Mouse (Mus musculus): ENCODE measurements around the gene Malrd1. TPM values are rescaled to one million over a fixed set of nuclear protein-coding genes. Genes with fewer than 3 reads are reported as not detected.
"Not testable (repeated sequence)": the region's sequence is repeated elsewhere in the genome, so short reads cannot be mapped to it uniquely, and the experiment has no call there.

Malrd1 gene
- polyA plus RNA-seq, 1 experiment from 2014 or later: not detected

DNA sequence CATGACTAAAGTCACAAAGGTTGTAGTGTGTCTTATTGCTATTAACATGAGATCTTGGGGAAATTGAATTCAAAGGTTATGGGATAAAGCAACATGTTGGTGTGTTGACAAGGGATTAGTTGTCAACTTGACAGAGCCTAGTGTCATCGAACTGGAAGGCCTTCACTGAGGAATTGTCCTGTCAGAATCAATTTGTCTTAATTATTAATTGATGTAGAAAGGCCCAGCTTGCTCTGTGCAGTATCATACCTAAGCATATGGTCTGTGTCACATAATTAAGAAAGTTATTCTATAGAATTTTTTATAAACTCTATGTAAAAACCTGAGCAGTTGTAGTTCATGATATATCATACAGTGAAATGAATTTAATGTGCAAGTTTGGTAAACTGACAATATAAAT is 289.4 kb downstream of the Malrd1 start:
- Histone ChIP-seq H3K4me1 (replicated peaks) (no peaks in the 10 kb centered on the region), H3K36me3 (no peaks in the 10 kb centered on the region), H3K4me2 (no peak overlapping the region), H3K9ac (no peak overlapping the region), H3K27ac (ENCODE audit: poor library complexity, severe bottlenecking) (no peak overlapping the region), H3K9me3 (replicated peaks) (no peaks in the 10 kb centered on the region), H3K27me3 (replicated peaks) (no peaks in the 10 kb centered on the region), H3K4me3 (no peak overlapping the region)
- no peak for ATAC-seq (ENCODE audit: insufficient number of reproducible peaks, low FRiP score)
- WGBS: 54% methylated on average over 1 of the region's 1 CpGs

DNA sequence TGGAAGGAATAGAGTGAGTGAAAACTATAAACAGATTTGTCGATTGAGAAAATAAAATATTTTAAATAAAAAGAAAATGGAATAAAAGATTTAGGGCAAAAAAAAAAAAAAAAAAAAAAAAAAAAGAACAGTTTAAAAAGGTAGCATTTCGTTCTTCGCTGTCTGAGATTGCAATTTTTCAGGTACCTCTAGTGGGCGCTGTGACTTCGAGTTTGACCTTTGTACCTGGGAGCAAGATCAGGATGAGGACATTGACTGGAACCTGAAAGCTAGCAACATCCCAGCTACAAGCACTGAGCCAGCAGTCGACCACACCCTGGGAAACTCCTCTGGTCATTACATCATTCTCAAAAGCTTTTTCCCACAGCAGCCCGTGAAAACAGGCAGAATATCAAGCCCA is 343.1 kb downstream of the Malrd1 start:
- H3K36me3 ChIP-seq: no peaks in the 10 kb centered on the region
- no peak for ATAC-seq (ENCODE audit: insufficient number of reproducible peaks, low FRiP score)
- WGBS: 23% methylated on average over 7 of the region's 7 CpGs

DNA sequence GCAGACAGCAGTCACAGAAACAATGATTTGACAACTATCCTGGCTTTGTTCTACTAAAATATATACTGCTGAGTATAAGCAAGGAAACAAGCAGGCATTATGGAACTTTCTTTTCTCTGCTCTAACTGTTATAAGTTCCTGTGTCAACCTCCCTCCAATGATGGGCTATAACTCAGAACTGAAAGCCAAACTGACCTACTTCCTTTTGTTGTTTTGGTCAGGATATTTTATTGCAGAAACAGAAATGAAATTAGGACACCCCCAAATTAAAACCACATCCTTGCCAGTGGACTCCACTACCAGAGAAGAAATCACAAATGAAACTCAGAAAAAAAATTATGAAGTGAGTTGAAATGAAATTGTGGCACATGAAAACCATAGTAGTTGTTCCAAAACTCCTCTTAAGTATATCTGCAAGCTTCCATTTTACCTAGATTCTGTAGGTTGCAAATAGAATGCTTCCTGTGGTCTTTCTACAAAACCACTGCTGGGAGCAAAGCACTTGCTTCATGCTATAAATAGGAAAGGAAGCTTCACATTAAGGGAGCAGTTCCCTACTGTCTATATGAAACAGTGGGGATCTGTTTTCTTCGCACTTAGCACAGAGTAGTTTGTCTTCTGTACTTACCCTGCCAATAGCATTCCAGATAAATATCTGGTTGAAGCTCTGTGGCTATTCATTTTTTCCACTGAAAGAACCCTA is 367.3 kb downstream of the Malrd1 start:
- 76% methylated on average over 1 of the region's 1 CpGs for WGBS
- Histone ChIP-seq H3K4me3 (no peak overlapping the region), H3K27ac (ENCODE audit: poor library complexity, severe bottlenecking) (no peak overlapping the region), H3K27me3 (replicated peaks) (no peaks in the 10 kb centered on the region), H3K4me1 (replicated peaks) (no peaks in the 10 kb centered on the region), H3K9me3 (replicated peaks) (no peaks in the 10 kb centered on the region), H3K4me2 (no peak overlapping the region), H3K36me3 (no peaks in the 10 kb centered on the region), H3K9ac (no peak overlapping the region)
- no peak for ATAC-seq (ENCODE audit: insufficient number of reproducible peaks, low FRiP score)

More for the DNA sequence above, 343.1 kb downstream of the Malrd1 start:
- Histone ChIP-seq H3K4me2 (no peak overlapping the region), H3K4me1 (replicated peaks) (no peaks in the 10 kb centered on the region), H3K27me3 (replicated peaks) (no peaks in the 10 kb centered on the region), H3K9me3 (replicated peaks) (no peaks in the 10 kb centered on the region), H3K4me3 (no peak overlapping the region), H3K9ac (no peak overlapping the region), H3K27ac (ENCODE audit: poor library complexity, severe bottlenecking) (no peak overlapping the region)

DNA sequence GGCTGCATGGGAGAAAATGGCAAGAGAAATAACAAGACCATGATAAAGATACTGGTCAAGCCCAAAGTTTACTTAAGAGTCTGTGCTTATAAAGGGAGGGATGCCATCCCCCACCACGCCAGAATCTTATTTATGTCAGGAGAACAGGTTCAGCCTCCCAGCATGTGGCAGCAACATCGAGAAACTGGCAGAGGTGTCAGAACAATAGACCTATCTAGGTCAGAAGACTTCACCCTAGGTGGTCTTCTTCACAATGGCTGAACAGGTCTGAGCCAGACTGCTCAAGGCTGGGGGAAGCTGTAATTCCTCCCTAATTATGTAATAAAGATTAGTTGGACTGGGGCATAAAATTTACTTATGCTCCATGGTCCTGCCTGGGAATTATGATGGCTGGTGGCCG is 399.2 kb downstream of the Malrd1 start:
- H3K9me3 ChIP-seq (replicated peaks): no peaks in the 10 kb centered on the region
- H3K36me3 ChIP-seq: no peaks in the 10 kb centered on the region
- no peak overlapping the region for H3K4me3 ChIP-seq
- ATAC-seq (ENCODE audit: insufficient number of reproducible peaks, low FRiP score): no peak
- no peak overlapping the region for H3K4me2 ChIP-seq
- H3K9ac ChIP-seq: no peak overlapping the region
- H3K4me1 ChIP-seq (replicated peaks): no peaks in the 10 kb centered on the region
- WGBS: 48% methylated on average over 3 of the region's 3 CpGs
- H3K27ac ChIP-seq (ENCODE audit: poor library complexity, severe bottlenecking): no peak overlapping the region
- no peaks in the 10 kb centered on the region for H3K27me3 ChIP-seq (replicated peaks)

DNA sequence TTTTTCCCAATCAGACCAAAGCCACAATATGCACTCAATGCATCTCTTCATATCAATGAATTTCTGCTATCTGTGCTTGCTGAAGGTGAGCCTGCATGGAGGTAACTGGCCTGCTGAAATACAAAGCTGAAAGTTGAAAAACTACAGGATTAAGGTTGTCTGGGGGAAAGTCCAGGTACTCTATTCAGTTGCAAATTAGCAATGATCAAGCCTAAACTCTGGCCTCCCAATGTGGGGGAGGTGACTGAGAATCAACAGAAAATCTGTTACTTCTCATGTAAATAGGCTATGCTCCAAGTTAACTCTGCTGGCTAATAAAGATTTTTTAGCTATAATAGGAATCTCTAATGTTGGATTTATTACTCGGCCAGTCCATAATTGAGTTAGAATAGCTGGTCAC is 399.8 kb downstream of the Malrd1 start:
- Histone ChIP-seq H3K4me2 (no peak overlapping the region), H3K36me3 (no peaks in the 10 kb centered on the region), H3K9ac (no peak overlapping the region), H3K4me3 (no peak overlapping the region), H3K27me3 (replicated peaks) (no peaks in the 10 kb centered on the region), H3K27ac (ENCODE audit: poor library complexity, severe bottlenecking) (no peak overlapping the region), H3K9me3 (replicated peaks) (no peaks in the 10 kb centered on the region), H3K4me1 (replicated peaks) (no peaks in the 10 kb centered on the region)
- no peak for ATAC-seq (ENCODE audit: insufficient number of reproducible peaks, low FRiP score)
- 49% methylated on average over 1 of the region's 1 CpGs for WGBS

DNA sequence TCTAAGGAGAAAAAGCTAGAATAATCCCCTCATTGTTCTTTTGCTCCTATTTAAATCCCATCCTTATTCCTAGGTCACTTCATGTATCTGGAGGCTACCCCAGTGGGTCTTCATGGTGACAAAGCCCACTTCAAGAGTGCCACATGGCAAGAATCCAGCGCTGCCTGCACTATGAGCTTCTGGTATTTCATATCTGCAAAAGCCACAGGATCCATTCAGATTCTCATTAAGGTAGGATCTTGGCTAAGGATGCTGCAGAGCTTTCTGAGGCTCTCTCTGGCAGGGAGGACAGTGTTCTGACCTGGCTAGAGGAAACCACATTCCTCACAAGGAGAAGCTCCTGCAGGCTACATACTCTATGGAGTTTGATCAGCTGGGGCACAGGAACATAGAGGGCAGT is 405.2 kb downstream of the Malrd1 start:
- no peak for ATAC-seq (ENCODE audit: insufficient number of reproducible peaks, low FRiP score)
- Histone ChIP-seq H3K9ac (no peak overlapping the region), H3K4me3 (no peak overlapping the region), H3K9me3 (replicated peaks) (no peaks in the 10 kb centered on the region), H3K4me2 (no peak overlapping the region), H3K36me3 (no peaks in the 10 kb centered on the region), H3K27me3 (replicated peaks) (no peaks in the 10 kb centered on the region), H3K27ac (ENCODE audit: poor library complexity, severe bottlenecking) (no peak overlapping the region), H3K4me1 (replicated peaks) (no peaks in the 10 kb centered on the region)
- WGBS: 81% methylated on average over 1 of the region's 1 CpGs

DNA sequence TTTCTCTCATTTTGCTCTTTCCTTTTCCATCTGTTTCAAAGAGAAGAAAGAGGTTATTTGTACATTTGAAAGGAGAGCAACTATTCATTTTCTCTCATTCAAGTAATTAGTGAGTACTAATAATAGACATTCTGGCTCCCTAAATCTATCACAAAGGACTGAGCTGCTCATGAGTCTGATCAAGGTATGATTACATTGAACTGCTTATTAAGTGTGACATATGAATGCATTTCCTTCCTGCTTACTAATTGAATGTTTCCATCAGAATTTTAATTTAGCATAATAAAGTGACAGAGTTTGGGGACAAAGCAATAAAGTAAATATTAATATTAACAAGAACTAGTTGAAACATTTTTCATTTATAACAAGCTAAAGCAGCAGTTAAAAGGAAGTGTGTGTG is 405.6 kb downstream of the Malrd1 start:
- Histone ChIP-seq H3K27ac (ENCODE audit: poor library complexity, severe bottlenecking) (no peak overlapping the region), H3K9me3 (replicated peaks) (no peaks in the 10 kb centered on the region), H3K4me2 (no peak overlapping the region), H3K4me1 (replicated peaks) (no peaks in the 10 kb centered on the region), H3K36me3 (no peaks in the 10 kb centered on the region), H3K9ac (no peak overlapping the region), H3K27me3 (replicated peaks) (no peaks in the 10 kb centered on the region), H3K4me3 (no peak overlapping the region)
- ATAC-seq (ENCODE audit: insufficient number of reproducible peaks, low FRiP score): no peak

DNA sequence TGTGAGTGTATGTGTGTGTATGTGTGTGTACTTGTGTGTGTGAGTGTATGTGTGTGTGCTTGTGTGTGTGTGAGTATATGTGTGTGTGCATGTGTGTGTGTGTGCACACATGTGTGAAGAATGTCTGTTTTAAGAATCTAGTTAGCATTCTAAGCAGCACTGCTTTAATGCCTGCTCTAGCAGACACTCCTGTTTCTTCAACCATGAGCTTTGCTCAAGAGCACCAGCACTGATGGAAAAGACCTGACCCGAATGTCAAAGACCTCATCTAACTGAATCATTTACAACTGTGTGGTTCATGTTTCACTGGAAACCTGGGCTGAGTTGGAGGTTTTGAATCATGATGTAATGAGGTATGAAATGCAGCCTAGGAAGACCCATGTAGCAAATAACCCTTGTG is 406.1 kb downstream of the Malrd1 start:
- Histone ChIP-seq H3K4me3 (no peak overlapping the region), H3K9me3 (replicated peaks) (no peaks in the 10 kb centered on the region), H3K4me1 (replicated peaks) (no peaks in the 10 kb centered on the region), H3K36me3 (no peaks in the 10 kb centered on the region), H3K4me2 (no peak overlapping the region), H3K27me3 (replicated peaks) (no peaks in the 10 kb centered on the region), H3K9ac (no peak overlapping the region), H3K27ac (ENCODE audit: poor library complexity, severe bottlenecking) (no peak overlapping the region)
- no peak for ATAC-seq (ENCODE audit: insufficient number of reproducible peaks, low FRiP score)
- WGBS: 71% methylated on average over 1 of the region's 1 CpGs

DNA sequence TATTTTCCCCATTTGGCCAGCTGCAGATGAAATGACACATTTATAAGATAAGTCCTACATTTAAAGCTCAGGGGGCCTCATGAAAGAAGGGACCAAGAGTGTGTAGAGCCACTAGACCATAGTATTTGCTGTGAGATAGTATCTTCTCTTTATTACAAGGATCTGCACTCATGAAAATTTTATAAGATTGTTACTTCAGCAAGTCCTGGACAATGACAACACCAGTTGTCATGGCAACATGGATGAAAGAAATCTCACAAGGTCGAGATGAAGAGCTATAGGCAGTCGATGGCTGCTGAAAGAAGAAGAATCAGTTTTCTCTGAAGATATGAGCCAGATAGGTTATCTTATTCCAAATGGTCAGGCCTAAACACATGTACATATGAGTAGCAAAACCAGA is 476.6 kb downstream of the Malrd1 start:
- no peaks in the 10 kb centered on the region for H3K4me1 ChIP-seq (replicated peaks)
- no peak overlapping the region for H3K27ac ChIP-seq (ENCODE audit: poor library complexity, severe bottlenecking)
- WGBS: 60% methylated on average over 2 of the region's 2 CpGs
- H3K9me3 ChIP-seq (replicated peaks): no peaks in the 10 kb centered on the region
- H3K4me2 ChIP-seq: no peak overlapping the region
- H3K36me3 ChIP-seq: no peaks in the 10 kb centered on the region
- H3K4me3 ChIP-seq: no peak overlapping the region
- no peak for ATAC-seq (ENCODE audit: insufficient number of reproducible peaks, low FRiP score)
- H3K27me3 ChIP-seq (replicated peaks): no peaks in the 10 kb centered on the region
- no peak overlapping the region for H3K9ac ChIP-seq

DNA sequence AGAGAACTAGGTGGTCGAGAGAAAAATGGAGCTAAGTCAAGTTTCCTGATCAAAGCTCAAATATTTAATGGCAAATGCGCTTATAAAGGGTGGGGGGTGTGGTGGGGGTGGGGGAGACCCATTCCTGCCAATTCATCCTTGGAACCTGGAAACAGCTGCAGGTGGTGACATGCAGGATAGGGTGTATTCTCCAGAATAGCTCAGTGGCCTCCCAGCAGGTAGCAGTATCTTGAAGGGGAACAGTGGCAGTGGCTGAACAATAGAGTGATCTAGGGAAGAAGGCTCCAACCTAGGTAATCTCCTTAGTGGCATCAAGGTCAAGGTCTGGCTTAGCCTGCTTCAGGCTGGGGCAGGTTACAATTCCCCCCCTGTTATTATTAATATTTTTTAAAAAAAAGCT is 490.8 kb downstream of the Malrd1 start:
- not testable (repeated sequence) for H3K36me3 ChIP-seq; H3K27me3 ChIP-seq (replicated peaks); H3K4me2 ChIP-seq; H3K9me3 ChIP-seq (replicated peaks); H3K27ac ChIP-seq (ENCODE audit: poor library complexity, severe bottlenecking); ATAC-seq (ENCODE audit: insufficient number of reproducible peaks, low FRiP score); H3K4me3 ChIP-seq; H3K4me1 ChIP-seq (replicated peaks); H3K9ac ChIP-seq
- WGBS: 64% methylated on average over 2 of the region's 2 CpGs

DNA sequence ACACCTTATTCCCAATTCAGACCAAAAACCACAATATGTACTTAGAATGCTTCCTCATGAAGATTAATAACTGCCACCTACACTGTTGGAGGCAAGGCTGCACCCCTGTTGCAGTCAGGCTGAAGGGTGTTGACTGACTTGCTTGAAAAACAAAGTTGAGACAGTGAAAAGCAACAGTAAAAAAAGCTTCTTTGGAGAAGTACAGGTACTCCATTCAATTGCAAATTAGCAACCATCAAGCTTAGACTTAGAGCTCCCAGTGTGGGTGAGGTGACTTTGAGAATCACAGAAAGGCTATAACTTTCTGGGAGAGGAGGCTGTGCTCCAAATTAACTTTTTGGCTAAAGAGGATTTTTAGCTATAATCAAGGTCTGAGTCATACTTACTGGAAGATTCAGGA is 491.4 kb downstream of the Malrd1 start:
- H3K4me3 ChIP-seq; H3K9ac ChIP-seq; H3K4me2 ChIP-seq; H3K36me3 ChIP-seq; ATAC-seq (ENCODE audit: insufficient number of reproducible peaks, low FRiP score); H3K27ac ChIP-seq (ENCODE audit: poor library complexity, severe bottlenecking); H3K4me1 ChIP-seq (replicated peaks); H3K9me3 ChIP-seq (replicated peaks); H3K27me3 ChIP-seq (replicated peaks): not testable (repeated sequence)

DNA sequence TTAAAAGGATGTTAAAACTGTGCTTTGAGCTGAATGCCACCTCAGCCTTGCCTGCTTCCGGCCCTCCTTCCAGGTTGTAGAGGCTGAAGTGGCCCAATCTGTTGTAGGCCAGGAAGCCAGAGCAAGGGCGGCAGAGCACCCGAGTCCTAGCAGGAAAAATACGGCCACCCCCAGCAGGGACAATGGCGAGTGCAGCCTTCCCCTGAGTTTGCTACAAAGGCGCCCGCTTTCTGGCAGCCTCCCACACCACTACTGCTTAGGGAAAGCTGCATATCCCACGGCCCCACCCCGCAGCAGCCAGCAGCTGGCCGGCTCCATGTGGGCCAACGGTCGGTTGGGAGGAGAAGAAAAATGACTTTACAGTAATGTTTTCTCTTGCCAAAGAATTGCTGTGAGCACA is 503.5 kb downstream of the Malrd1 start:
- Histone ChIP-seq H3K27me3 (replicated peaks) (no peaks in the 10 kb centered on the region), H3K9ac (no peak overlapping the region), H3K4me1 (replicated peaks) (no peaks in the 10 kb centered on the region), H3K9me3 (replicated peaks) (no peaks in the 10 kb centered on the region), H3K4me3 (no peak overlapping the region), H3K36me3 (no peaks in the 10 kb centered on the region), H3K4me2 (no peak overlapping the region), H3K27ac (ENCODE audit: poor library complexity, severe bottlenecking) (no peak overlapping the region)
- 65% methylated on average over 12 of the region's 12 CpGs for WGBS
- no peak for ATAC-seq (ENCODE audit: insufficient number of reproducible peaks, low FRiP score)

All from heart, embryonic 12.5 days (tissue).